Mouse (Mus musculus) left cerebral cortex, adult 2 months (tissue): Measurements from ENCODE around the gene Cpa1. TPM values are rescaled to one million over a fixed set of nuclear protein-coding genes. Genes with fewer than 3 reads are reported as not detected.
A peak's percentile ranks its signal among the peaks of the same experiment; 100 is the strongest.

ENCODE experiments used
- DNase-seq, 2 experiments: peaks; one replicate each; pipeline ENCODE4 v3.0.0; 2021 to 2022; ENCODE audit warnings: low spot score in 2 of 2, mixed read lengths in 1 of 2; ENCODE audit errors: extremely low spot score in 1 of 2
- H3K27ac ChIP-seq: fragments of 200-600 bp; 2 replicates; pipeline ENCODE4 v1.8.1; 2022
- H3K4me3 ChIP-seq: fragments of 200-600 bp; 2 replicates; pipeline ENCODE4 v1.8.1; 2022
- CTCF ChIP-seq: fragments of 200-600 bp; IDR thresholded peaks from 2 replicates; pipeline ENCODE4 v1.8.1; 2022; ENCODE audit warnings: antibody characterized with exemption, mild to moderate bottlenecking, moderate library complexity
- intact Hi-C: fragments of 180-260 bp; cut with DNase I; formaldehyde crosslinking; loops from one replicate; pipeline ENCODE4 v1.15.1; 2025
- total RNA-seq, 2 experiments: library from RNA; stranded (reverse); gene quantifications; 2 replicates each; pipeline ENCODE4 v1.2.3; 2021

Gene Cpa1
- total RNA-seq, 2 experiments from 2014 or later, result not detected

DNA sequence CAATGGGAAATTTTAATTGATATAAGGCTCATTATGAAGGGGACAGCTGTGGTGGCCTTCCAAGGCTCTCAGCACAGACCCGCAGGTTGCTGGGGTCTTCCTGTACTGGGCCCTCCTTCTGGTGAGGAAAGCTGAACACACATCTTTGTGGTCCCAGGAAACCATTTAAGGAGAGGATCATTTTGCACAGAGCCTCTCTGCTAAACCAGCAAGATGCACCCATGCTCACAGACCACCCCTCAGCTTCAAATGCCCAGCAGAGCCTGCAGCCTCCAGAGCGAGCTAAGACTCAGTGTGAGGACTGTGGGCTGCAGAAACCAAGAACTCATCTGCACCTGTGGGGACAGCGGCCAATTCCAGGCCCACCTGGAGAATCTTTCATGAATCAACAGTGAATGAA, 15.9 kb downstream of the Cpa1 start:
- intact Hi-C loops, result no loop called here
- no peak for DNase-seq
- Histone ChIP-seq H3K27ac (no peak overlapping the region), H3K4me3 (no peak overlapping the region)
- TF ChIP-seq CTCF, result no peak

DNA sequence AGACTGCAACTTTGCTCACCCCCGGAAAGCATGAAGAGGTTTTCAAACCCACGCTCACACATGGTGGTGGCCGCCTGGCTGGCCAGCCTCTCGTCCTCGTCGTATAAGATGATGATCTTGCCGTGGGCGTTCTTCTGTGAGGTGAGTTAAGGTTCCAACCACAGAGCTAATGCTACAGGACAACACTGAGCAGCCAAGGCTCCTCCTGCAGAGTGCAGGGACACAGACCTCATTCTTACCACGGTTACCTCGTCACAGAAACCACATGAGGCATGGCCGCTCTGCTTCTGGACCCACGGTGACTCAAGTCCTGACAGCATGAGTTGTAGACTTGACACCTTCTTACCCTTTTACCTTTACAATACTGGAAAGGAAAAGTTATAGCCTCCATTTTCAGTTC, 18.3 kb downstream of the Cpa1 start:
- no peak for TF ChIP-seq CTCF
- no peak for DNase-seq
- Histone ChIP-seq H3K27ac (no peak overlapping the region), H3K4me3 (no peak overlapping the region)
- intact Hi-C loops, result no loop called here

DNA sequence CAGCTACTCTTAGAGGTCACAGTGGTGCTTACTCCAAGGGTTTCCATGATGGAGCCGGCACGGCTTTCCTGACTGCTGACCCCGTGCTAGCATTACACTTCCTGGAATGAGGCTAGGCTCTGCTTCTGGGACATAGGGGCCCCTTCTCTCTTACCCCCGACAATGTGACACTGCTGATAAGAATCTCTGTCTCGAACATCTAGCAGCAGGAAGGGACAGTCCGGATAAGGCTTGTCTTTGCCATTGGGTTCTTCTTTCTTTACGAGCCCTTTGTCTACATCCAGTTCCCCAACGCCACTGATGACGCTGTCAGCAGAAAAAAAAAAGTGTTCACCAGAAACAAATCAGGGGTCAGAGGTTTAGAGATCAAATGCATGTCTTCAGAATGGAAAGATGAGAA, 19.6 kb downstream of the Cpa1 start:
- H3K27ac ChIP-seq, result no peak overlapping the region
- no peak for DNase-seq
- H3K4me3 ChIP-seq, result no peak overlapping the region
- intact Hi-C loops, result no loop called here
- TF ChIP-seq CTCF, result no peak

DNA sequence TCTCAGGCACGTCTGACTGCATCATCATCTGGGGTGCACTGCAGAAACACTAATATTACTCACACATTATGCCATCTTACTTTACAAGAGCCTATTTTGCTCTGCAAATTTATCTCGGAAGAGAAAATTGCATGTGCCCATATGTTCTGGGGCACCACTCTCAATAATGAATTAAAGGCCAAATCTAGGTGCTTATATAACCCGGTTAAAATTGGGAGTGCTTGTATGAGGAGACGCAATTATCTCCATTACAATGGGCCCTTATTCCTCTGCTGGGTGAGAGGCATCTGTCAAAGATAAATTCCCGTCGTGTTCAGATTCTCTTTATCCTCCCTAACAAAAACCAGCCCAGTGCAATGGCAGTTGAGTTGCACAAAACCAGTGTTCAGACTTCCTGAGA, 25.8 kb downstream of the Cpa1 start:
- intact Hi-C loops, result no loop called here
- no peak for DNase-seq
- no peak for TF ChIP-seq CTCF
- Histone ChIP-seq H3K27ac (no peak overlapping the region), H3K4me3 (no peak overlapping the region)

DNA sequence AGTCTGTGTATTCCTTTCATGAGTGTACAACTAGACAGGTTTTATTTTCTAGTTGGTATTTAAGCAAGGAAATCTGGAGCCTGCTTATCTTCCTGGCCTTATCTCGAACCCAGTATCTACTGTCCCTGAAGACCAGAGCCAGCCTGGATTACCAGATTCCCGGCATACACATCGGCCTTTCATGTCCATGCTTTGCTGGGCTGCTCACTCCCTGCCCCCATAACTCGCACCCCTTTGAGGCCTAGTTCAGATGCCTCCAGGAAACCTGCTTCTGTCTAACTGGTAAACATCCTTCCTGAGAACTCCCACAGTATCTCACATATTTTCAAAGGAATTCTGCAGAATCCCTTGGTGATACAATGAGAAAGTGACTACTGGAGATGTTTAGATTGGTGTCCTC, 26.3 kb downstream of the Cpa1 start:
- no peak for TF ChIP-seq CTCF
- intact Hi-C loops, result no loop called here
- no peak for DNase-seq
- H3K4me3 ChIP-seq, result no peak overlapping the region
- H3K27ac ChIP-seq, result no peak overlapping the region

DNA sequence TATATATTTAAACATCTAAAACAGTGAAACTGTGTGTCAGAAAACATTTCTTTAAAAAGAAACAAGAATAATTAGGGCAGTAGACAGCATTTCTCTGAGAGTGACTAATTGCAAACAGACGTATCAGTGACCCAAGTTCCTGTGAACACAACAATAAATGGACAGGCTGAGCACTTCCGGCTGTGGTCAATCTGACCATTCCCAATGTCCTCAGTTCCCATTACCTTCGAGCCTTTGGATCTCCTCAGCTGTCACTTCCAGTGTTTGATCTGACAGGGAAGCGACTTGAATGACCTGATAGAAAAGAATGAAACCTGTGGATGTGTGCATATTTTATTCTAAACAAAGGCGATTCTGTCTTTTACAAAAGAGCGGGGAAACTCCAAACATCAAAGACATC, 27.0 kb downstream of the Cpa1 start:
- intact Hi-C loops, result no loop called here
- no peak for TF ChIP-seq CTCF
- DNase-seq, result no peak
- H3K27ac ChIP-seq, result no peak overlapping the region
- no peak overlapping the region for H3K4me3 ChIP-seq

DNA sequence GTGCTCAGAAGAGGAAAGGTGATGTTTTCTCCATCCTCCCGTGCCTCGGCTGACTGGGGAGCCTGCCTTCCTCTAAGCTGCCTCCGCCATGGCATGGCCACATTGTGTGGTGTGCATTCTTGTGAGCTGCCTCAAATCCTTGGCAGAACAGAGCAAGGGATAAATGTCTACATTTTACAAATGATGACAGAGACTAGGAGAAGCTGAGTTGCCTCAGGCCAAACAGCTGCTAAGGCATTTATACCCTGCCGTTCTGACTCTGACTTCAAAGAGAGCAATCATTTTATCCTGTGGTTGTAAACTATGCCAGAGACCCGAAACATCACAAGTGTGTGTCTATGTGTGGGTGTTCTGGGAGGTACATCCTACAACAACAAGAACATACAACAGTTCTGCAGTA, 28.6 kb downstream of the Cpa1 start:
- intact Hi-C loops, result no loop called here
- H3K4me3 ChIP-seq, result no peak overlapping the region
- DNase-seq, result no peak
- no peak for TF ChIP-seq CTCF
- H3K27ac ChIP-seq, result no peak overlapping the region

DNA sequence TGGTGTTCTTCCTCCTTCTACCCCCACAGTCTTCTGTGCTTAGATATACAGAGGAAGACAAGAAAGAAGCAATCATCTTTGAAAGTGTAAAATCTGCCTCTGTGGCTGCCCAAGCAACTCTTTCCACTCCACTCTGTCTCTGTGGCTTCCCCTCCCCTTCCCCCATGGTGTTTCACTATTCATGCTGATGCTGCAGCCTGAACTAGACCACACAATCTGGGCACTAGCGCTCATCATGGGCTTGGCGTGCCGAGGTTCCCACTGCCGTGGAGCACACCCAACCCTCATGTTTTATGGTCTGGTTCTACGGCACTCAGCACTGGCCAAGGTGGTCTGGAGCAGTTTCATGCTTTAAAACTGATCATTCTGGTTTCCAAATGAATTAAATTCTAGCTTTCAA, 32.7 kb downstream of the Cpa1 start:
- Histone ChIP-seq H3K4me3 (no peak overlapping the region), H3K27ac (no peak overlapping the region)
- intact Hi-C loops, result loop anchor here (5.0 kb wide), 2 partner anchors 99 to 124 kb away; no protein-coding TSS in a partner anchor
- no peak for TF ChIP-seq CTCF
- DNase-seq, result no peak

DNA sequence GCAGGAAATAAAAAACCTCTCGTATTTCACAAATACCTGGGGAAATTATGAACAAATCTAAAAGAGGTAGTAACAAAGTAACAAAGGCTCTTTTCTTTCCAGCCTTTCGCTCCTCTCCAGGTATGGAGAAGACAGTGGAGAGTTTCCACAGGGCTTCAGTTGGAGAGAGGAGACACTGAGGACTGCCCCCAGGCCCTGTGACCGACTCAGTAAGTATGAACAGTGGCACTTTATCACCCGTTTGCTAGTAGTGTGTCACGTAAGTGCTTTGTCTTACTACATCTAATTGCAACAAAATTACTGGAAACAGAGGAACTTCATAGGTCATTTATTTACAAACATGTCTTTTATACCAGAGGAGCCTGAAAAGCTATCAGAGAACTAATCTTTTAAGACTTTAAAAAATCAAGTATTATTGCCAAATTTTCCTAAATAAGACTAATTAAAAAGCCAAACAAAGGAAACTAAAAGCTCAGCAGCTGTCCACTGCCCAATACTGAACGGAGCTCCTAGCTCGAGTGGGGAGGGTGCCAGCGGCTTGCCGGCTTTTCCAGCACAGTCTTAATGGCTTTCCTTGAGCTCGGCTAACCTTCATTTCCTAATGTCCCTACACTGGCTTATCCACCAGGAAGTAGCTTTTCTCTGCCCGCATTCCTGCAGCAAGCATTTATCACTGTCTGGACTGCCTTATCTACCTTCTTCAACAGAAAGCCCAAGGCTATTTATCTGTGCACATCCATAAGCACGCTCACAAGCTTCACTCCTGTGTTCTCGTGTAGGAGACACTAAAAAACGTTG, 34.9 kb downstream of the Cpa1 start:
- H3K4me3 ChIP-seq, result no peak overlapping the region; the same call in 1 of the 2 replicates
- intact Hi-C loops, result loop anchor here (2.0 to 5.0 kb wide), 3 partner anchors 19 to 127 kb away; partner anchors contain the start of gene Cep41
- TF ChIP-seq CTCF, result no peak
- no peak for DNase-seq
- H3K27ac ChIP-seq, result peak overlapping the region; percentile 83

DNA sequence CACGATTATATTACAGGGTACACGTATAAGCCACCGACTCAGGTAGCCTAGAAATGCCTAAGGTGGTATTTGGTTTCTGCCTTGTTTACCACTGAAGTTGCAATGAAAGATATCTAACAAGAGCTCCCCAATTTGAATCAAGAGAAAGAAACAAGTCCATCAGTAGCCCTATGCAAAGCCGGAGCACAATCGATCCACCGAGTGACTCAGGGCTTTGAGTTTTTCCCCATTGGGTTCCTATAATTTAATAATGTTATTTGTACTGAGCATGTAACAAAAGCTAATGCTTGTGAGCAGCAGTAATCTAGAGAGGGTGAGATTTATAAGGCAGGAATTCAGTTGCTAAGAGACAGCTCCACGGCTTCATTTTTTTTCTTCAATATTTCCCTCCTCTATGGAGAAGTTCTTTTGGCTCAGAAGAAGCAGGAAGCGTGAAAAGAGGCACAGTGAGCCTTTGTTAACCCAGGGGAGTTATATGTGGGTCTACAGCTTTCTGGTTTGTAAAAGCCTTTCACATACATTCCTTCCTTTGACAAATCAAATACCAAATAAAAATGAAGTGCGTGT, 35.8 kb downstream of the Cpa1 start:
- no peak for TF ChIP-seq CTCF
- DNase-seq, result no peak
- intact Hi-C loops, result loop anchor here (2.0 to 5.0 kb wide), 4 partner anchors 18 to 272 kb away; partner anchors contain the start of genes Cep41 and Klhdc10
- Histone ChIP-seq H3K4me3 (peak overlapping the region; percentile 6), H3K27ac (peak overlapping the region; percentile 83)

DNA sequence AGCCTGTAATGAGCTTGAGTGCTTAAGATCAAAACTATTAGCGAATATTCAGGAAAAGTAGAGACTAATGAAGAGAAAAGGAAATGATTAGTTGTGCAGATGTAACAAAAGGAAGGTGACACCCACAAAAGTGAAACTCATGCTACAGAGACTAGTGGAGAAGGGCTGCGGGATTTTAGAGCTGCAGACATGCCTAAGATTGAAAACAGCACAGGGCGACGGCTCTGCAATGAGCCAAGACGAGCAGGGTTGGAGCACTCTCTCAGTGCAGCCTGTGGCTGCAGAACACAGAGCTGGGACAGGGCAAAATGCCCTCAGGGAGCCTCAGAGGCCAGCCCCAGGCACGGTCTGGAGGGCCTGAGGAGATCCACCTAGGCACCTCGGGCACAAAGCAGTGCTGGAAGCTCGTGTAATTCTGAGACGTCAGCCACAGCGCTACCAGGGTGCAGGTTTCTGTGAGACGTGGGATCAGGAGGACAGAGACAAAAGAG, 36.3 kb downstream of the Cpa1 start:
- no peak for TF ChIP-seq CTCF
- peak in 1 of 2 experiments; percentile 38 for DNase-seq
- peak overlapping the region; percentile 83 for H3K27ac ChIP-seq
- intact Hi-C loops, result loop anchor here (2.0 to 5.0 kb wide), 2 partner anchors 17 to 273 kb away; partner anchors contain the start of genes Cep41 and Klhdc10
- H3K4me3 ChIP-seq, result peak overlapping the region; percentile 6

DNA sequence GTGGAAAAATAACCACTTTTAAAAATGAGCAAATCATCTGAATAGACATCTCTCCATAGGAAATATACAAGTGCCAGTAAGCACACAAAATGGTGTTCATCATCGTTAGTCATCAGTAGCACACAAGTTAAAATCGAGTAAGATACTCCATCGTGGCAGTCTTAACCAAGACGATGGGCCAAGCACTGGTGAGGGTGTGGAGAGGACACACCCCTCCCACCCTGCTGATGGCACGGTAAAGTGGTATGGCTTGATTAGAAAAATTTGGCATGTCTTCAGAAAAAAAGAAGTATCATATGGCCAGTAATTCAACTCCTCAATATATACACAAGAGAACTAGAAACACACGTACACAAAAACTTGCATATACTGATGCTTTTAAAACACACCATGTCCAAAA, 37.5 kb downstream of the Cpa1 start:
- Histone ChIP-seq H3K27ac (no peak overlapping the region), H3K4me3 (no peak overlapping the region)
- intact Hi-C loops, result loop anchor here (5.0 kb wide), 1 partner anchor 274 kb away; the partner anchor contains the start of gene Klhdc10
- no peak for DNase-seq
- no peak for TF ChIP-seq CTCF
